Mouse (Mus musculus) stomach, embryonic 15.5 days (tissue): ENCODE results near the gene Pvalb. TPM values are rescaled to one million over a fixed set of nuclear protein-coding genes. Genes with fewer than 3 reads are reported as not detected.

ENCODE experiments used
- ATAC-seq: fragments of 200-750 bp; cut with Nextera tagmentation; 2 replicates; pipeline ENCODE4 v1.8.0; 2017; ENCODE audit warnings: low read depth, moderate number of reproducible peaks, moderate TSS enrichment; ENCODE audit not compliant: insufficient read depth, low FRiP score
- H3K27ac ChIP-seq: fragments of 300-500 bp; sonication (generic); 2 replicates; pipeline ENCODE4 v1.5.1; 2015; ENCODE audit warnings: mild to moderate bottlenecking, inconsistent platforms
- H3K27me3 ChIP-seq: fragments of 300-500 bp; sonication (generic); replicated peaks from 2 replicates; pipeline ENCODE4 v1.6.1; 2015; ENCODE audit warnings: inconsistent platforms
- H3K36me3 ChIP-seq: fragments of 300-500 bp; sonication (generic); 2 replicates; pipeline ENCODE4 v1.6.1; 2015; ENCODE audit warnings: inconsistent platforms
- H3K4me1 ChIP-seq: fragments of 300-500 bp; sonication (generic); 2 replicates; pipeline ENCODE4 v1.6.1; 2015; ENCODE audit warnings: inconsistent platforms
- H3K4me2 ChIP-seq: fragments of 300-500 bp; sonication (generic); 2 replicates; pipeline ENCODE4 v1.6.1; 2015; ENCODE audit warnings: mild to moderate bottlenecking, inconsistent platforms
- H3K4me3 ChIP-seq: fragments of 300-500 bp; sonication (generic); replicated peaks from 2 replicates; pipeline ENCODE4 v1.5.1; 2015; ENCODE audit warnings: inconsistent platforms
- H3K9ac ChIP-seq: fragments of 300-500 bp; sonication (generic); 2 replicates; pipeline ENCODE4 v1.6.1; 2015; ENCODE audit warnings: inconsistent platforms
- H3K9me3 ChIP-seq: fragments of 300-500 bp; sonication (generic); 2 replicates; pipeline ENCODE4 v1.6.1; 2016; ENCODE audit warnings: inconsistent platforms
- WGBS: fragments of 180-500 bp; shearing (Covaris S2); methylation state at CpG from one replicate; pipeline ENCODE4 v1.1.7; 2015; 5-methylcytosine and 5-hydroxymethylcytosine counted together
- polyA plus RNA-seq: library from polyadenylated mRNA; unstranded; fragments of >200 nt; fragmentation: Nextera tagmentation; extraction: Ambion mirVana; gene quantifications from 2 replicates; pipeline ENCODE4 v1.2.1, GENCODE M21; 2015

The Pvalb gene
- polyA plus RNA-seq: 0.37 TPM in 1 of 2 replicates, not detected in the other

DNA sequence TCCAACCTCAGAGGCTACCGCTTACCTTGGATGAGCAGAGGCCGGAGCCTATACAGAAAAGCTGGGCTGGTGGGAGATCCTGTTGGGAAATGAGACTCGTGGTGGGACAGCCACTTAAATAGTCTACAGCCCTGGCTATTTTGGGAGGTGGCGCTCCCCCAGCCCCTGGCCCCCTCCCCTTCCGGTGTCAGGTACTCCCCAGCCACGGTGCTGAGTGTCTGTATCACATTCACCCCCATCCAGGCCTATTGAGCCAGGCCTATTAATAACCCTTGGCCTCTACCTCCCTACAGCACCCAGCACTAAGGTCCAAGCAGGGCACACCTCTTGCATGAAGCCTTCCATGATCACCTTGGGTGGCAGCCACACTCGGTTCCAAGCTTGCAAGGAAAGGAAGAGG lies at the start of gene Pvalb:
Pvalb (minus strand) TSS at position 89 of the 400 bp plus-strand sequence.
- WGBS: 90% methylated on average over 7 of the region's 7 CpGs
- Histone ChIP-seq H3K9ac (no peak within 1 kb of the TSS), H3K4me2 (no peak within 1 kb of the TSS), H3K4me1 (no peaks in the 10 kb centered on the region), H3K27me3 (peaks cover 35% of the 10 kb centered on the region), H3K4me3 (no peak within 1 kb of the TSS), H3K36me3 (no peaks in the 10 kb centered on the region), H3K27ac (no peak within 1 kb of the TSS), H3K9me3 (no peaks in the 10 kb centered on the region)
- ATAC-seq: no peak

DNA sequence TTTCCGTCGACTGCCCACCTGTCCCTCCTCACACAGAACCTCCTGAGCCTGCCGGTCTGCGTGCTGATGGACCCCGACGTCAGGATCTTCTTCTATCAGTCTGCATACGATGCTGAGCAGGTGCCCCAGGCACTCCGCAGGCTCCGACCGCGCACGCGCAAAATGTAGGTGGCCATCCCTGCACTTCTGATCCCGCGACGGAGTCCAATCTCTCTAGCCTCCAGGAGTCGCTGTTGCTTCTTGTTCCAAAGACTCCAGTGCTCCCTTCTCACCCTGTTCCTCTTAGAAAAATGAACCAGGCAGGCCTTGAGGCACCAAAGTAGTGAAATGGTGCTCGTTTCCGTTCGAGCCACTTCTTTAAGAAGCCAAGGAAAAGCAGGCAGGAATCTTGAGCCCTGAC lies 48.6 kb upstream of the Pvalb start:
- Histone ChIP-seq H3K4me1 (no peaks in the 10 kb centered on the region), H3K27ac (no peak overlapping the region), H3K4me2 (no peak overlapping the region), H3K36me3 (no peaks in the 10 kb centered on the region), H3K9ac (no peak overlapping the region), H3K4me3 (no peak overlapping the region), H3K9me3 (no peaks in the 10 kb centered on the region), H3K27me3 (0 out of 2 replicates have a peak, but pooled peaks cover 5% of the 10 kb centered on the region)
- 27% methylated on average over 20 of the region's 20 CpGs for WGBS
- no peak for ATAC-seq

DNA sequence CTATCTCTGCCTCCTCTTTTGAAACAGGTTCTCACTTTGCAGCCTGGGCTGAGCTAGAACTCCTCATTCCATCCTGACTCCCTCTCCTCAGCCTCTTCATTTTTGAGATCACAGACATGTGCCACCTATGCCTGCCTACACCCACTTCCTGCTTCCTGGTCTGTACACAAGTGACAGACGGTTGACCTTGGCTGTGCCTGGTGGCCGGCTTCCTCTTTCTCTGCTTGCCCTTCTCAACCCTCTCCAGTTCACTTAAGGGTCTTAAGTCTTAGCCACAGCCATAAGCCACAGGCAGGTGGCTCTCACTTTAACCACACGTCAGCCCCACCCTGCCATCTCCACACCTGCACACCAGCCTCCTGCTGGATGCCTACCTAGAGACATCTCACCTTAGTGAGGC lies 42.2 kb upstream of the Pvalb start:
- Histone ChIP-seq H3K4me2 (no peak overlapping the region), H3K27me3 (no peaks in the 10 kb centered on the region), H3K4me3 (no peak overlapping the region), H3K9ac (no peak overlapping the region), H3K9me3 (no peaks in the 10 kb centered on the region), H3K36me3 (no peaks in the 10 kb centered on the region), H3K4me1 (peaks cover 9% of the 10 kb centered on the region), H3K27ac (no peak overlapping the region)
- 55% methylated on average over 3 of the region's 3 CpGs for WGBS
- no peak for ATAC-seq

DNA sequence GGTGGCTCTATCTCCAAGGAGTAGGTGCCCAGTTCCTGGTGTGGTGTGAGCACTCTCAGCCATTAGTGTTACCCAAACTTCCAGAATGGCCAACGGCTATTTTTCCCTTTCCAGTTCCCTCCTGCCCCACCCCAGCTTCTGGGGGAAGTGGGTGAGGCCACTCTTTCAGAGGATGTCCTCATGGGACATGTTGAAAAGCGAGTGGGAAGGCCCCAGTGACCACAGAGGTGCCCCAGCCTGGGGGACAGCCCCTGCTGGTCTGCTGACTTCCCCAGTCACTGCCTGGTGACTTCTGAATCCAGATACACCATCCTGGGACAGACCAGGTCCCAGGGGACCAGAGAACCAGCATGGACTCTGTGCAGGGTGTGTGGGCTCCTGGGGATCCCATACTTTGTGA lies 41.5 kb upstream of the Pvalb start:
- Histone ChIP-seq H3K4me2 (no peak overlapping the region), H3K27me3 (no peaks in the 10 kb centered on the region), H3K4me3 (no peak overlapping the region), H3K36me3 (no peaks in the 10 kb centered on the region), H3K9ac (no peak overlapping the region), H3K27ac (no peak overlapping the region), H3K4me1 (peaks cover 10% of the 10 kb centered on the region), H3K9me3 (no peaks in the 10 kb centered on the region)
- 63% methylated on average over 2 of the region's 2 CpGs for WGBS
- no peak for ATAC-seq

DNA sequence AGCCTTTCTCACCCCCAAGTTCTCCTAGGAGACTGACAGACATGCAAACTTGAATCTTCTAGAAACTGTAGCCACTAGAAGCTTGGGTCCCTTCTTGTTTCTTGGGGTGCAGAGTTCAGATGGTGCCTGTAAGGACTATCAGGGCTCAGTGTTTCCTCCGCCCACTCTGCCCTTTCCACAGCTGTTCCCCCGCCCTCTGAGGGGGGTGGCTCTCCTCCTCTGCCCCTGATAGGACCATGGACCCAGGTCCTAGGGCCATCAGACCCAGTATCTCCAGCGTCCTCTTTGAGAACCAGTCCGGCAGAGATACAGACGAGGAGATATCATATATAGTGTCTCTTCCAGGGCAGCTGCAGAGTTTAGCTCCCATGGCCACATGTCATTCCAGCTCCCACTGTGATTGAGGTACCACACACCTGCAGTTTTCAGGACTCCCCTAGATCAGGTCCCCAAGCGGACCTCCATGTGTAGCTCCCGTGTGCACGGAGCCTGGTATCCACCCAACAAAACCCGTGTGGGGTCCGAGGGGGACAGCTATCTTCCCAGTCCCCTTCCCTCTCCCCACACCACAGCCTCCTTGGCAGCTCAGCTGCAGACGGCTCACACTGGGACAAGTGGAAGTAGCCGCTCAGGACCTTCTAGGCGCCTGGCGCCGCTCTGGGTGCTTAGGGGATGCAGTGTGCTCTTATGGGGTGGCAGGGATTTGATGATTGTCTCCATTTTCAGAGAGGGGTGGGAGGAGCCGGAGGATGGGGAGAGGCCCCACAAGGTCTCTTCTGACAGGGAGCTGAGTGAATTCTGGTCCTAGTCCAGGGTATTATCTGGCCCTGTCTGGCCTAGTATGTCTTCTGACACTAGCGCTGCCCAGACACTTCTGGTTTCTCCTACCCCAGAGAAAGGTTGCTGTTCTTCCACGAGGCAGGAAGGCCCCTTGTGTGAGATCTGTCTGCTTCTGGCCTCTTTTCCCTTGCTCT lies 40.2 kb upstream of the Pvalb start:
- WGBS: 67% methylated on average over 18 of the region's 18 CpGs
- peak; percentile 44; the same call in 1 of the 2 replicates for ATAC-seq

DNA sequence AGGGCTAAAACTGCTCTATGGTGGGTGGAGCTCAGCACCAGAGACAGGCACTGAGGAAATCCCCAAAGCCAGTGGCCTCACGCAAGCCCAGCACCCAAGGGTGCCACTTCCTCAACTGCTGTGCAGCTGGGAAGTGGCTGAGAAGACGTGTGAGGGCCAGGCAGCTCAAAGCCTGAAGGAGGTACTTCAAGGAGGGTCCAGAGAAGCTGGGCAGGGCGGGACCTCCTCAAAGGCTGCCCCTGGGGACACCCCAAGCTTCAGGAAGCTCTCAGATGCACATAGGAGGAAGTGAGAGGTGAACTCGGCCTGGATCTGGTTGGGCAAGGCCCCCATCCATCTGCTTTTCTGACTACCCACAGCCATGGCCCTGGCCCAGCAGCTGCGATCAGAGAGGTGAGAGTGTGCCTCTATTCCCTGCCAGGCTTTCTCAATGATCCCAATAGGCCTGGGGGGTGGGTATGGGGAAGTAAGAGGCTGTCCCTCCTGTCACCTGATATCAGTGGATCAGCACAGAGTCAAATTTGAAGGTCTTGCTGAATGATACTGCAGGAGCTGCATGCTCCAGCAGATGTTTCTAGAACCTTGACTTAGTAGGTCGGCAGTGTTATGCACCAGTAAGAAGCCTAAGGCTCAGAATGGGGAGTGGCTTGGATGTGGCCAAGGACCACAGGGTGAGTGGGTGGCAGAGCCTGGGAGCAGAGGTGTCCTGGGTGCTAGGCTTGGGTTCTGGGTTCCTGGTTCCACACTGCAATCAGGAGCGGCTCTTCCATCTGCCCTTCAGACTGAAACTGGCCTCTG lies 38.7 kb upstream of the Pvalb start, which contains the start of gene Ncf4:
Ncf4 (plus strand) TSS at position 107 of the 798 bp plus-strand sequence.
- H3K9ac ChIP-seq: no peak within 1 kb of the TSS
- ATAC-seq: no peak

More for the DNA sequence above, 40.2 kb upstream of the Pvalb start:
- Histone ChIP-seq H3K27me3 (no peaks in the 10 kb centered on the region), H3K27ac (no peak overlapping the region), H3K36me3 (no peaks in the 10 kb centered on the region), H3K9ac (no peak overlapping the region), H3K4me2 (no peak overlapping the region), H3K9me3 (no peaks in the 10 kb centered on the region), H3K4me3 (no peak overlapping the region), H3K4me1 (peaks cover 10% of the 10 kb centered on the region)

DNA sequence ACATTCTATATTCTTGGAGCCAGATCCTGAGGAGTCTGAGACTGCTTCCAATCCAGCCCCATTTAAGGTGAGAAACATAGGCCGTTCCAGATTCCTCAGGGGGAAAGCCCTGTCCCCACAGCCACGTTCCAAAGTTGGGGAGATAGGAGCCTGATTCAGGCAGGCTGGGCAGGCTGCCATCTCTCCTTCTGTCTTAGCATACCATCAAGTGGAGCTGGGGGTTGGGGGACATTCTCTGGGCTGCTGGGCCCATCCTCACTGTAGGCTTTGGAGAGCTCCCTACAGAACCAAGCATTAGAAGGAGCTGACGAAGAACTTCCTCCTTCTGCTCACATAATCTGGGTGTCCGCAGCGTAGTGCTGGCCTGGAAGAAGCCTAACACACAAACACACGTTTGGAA lies 37.6 kb upstream of the Pvalb start:
- H3K36me3 ChIP-seq: no peaks in the 10 kb centered on the region
- H3K4me3 ChIP-seq: no peak overlapping the region
- peak overlapping the region; percentile 57 for H3K27ac ChIP-seq
- H3K9ac ChIP-seq: no peak overlapping the region
- no peaks in the 10 kb centered on the region for H3K27me3 ChIP-seq
- no peak for ATAC-seq
- WGBS: 56% methylated on average over 6 of the region's 6 CpGs
- peaks cover 10% of the 10 kb centered on the region for H3K4me1 ChIP-seq
- H3K9me3 ChIP-seq: no peaks in the 10 kb centered on the region
- H3K4me2 ChIP-seq: no peak overlapping the region

More for the DNA sequence above, 38.7 kb upstream of the Pvalb start, which contains the start of gene Ncf4:
- Histone ChIP-seq H3K4me1 (peaks cover 10% of the 10 kb centered on the region), H3K27ac (peak within 1 kb of the TSS; percentile 57; the same call in 1 of the 2 replicates), H3K4me3 (no peak within 1 kb of the TSS), H3K9me3 (no peaks in the 10 kb centered on the region), H3K4me2 (no peak within 1 kb of the TSS), H3K36me3 (no peaks in the 10 kb centered on the region), H3K27me3 (no peaks in the 10 kb centered on the region)
- 60% methylated on average over 7 of the region's 7 CpGs for WGBS

DNA sequence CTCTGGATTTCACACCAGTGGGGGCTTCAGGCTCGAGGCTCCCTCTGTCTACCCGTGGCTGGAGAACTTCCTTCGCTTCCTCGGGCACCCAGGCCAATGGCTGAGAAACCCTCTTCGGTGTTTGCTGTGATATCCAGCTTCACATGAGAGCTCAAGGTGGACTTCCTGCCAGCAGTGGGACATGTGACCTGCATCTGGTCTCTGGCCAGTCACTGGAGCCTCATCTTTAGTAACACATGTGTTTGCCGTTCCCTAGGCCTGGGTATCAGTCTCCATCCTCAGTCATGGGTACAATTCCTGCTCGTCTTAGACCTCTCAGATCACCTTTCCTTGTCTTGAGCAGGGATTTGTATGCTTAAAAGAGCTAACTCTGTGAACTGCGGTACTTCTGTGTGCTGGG lies 36.9 kb upstream of the Pvalb start:
- H3K9me3 ChIP-seq: no peaks in the 10 kb centered on the region
- 75% methylated on average over 8 of the region's 8 CpGs for WGBS
- peaks cover 10% of the 10 kb centered on the region for H3K4me1 ChIP-seq
- H3K27ac ChIP-seq: peak overlapping the region; percentile 57
- no peak overlapping the region for H3K9ac ChIP-seq
- H3K4me2 ChIP-seq: no peak overlapping the region
- no peak for ATAC-seq
- H3K27me3 ChIP-seq: no peaks in the 10 kb centered on the region
- no peak overlapping the region for H3K4me3 ChIP-seq
- H3K36me3 ChIP-seq: no peaks in the 10 kb centered on the region

DNA sequence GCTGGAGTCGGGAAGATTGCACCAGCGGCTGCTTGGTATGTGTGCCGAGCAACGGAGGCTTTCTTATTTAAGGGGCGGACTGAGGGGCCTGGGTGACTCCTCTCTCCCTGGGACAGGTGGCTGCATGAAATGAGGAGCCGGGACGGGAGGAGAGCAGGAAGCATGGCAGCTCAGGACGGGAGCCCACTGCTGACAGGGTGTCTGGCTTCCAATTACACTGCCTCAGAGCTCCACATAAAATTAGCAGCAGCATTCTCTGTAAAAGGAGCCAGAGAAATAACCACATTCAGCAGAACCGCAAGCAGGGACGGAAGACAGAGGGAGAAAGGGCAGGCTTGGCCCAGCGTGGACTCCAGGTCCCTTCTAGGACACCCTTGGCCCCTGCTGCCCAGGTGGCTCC lies 35.1 kb upstream of the Pvalb start:
- H3K27ac ChIP-seq: no peak overlapping the region
- no peaks in the 10 kb centered on the region for H3K27me3 ChIP-seq
- no peak overlapping the region for H3K4me3 ChIP-seq
- H3K36me3 ChIP-seq: no peaks in the 10 kb centered on the region
- 35% methylated on average over 11 of the region's 11 CpGs for WGBS
- peaks cover 10% of the 10 kb centered on the region for H3K4me1 ChIP-seq
- no peak overlapping the region for H3K4me2 ChIP-seq
- H3K9me3 ChIP-seq: no peaks in the 10 kb centered on the region
- no peak for ATAC-seq
- H3K9ac ChIP-seq: no peak overlapping the region

DNA sequence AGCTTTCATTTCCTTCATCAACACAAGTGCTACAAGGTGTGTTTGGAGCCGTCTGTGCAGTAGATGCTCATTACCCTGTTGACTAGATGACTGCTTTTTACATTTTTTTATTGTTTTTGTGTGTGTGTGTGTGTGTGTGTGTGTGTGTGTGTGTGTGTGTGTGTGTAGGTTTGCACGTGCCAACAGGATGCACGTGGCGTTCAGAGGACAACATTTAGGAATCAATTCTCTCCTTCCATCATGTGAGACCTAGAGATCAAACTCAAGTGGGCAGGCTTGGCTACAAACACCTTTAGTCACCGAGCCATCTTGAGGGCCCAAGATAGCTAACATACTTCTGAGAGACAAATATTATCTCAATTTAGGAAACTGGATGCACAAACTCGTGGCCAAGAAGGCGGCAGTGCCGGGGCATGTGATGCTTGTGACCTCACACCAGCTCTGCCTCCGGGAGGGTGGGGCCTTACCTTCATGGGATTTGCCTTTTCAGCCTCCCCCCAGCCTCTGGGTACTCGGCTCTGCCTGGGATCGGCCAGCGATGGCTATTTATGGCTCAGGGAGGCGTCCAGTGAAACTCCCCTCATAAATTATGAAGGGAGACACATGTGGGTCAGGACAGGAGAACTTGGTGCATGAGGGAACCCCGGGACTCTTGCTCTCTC lies 33.9 kb upstream of the Pvalb start:
- H3K27me3 ChIP-seq: 0 out of 2 replicates have a peak, but pooled peaks cover 3% of the 10 kb centered on the region
- H3K4me3 ChIP-seq: no peak overlapping the region
- H3K27ac ChIP-seq: no peak overlapping the region
- no peak for ATAC-seq
- H3K4me1 ChIP-seq: peaks cover 10% of the 10 kb centered on the region
- no peaks in the 10 kb centered on the region for H3K9me3 ChIP-seq
- H3K4me2 ChIP-seq: no peak overlapping the region
- 71% methylated on average over 14 of the region's 14 CpGs for WGBS
- no peaks in the 10 kb centered on the region for H3K36me3 ChIP-seq
- no peak overlapping the region for H3K9ac ChIP-seq

DNA sequence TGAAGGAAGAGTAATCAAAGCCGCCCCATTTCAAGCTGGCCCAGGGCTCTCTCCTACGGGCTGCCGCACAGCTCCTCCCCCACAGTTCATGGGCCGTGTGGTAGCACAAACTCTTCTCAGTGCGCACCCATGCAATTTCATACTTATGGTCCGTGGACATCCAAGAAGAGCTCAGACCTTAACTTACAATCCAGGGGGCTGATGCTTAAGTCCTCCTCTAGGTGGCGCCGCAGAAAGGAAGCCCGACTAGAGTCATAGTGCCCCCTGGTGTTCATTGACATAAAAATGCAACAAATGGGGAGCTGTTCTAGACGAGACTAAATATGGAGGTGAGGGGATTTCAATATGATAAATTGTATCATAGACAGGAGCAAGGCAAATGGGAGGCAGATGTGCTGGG lies 33.3 kb upstream of the Pvalb start:
- Histone ChIP-seq H3K4me3 (no peak overlapping the region), H3K27me3 (0 out of 2 replicates have a peak, but pooled peaks cover 3% of the 10 kb centered on the region), H3K27ac (no peak overlapping the region), H3K9ac (no peak overlapping the region), H3K4me1 (peaks cover 10% of the 10 kb centered on the region), H3K4me2 (no peak overlapping the region), H3K36me3 (no peaks in the 10 kb centered on the region), H3K9me3 (no peaks in the 10 kb centered on the region)
- WGBS: 24% methylated on average over 10 of the region's 10 CpGs
- ATAC-seq: no peak
